Mouse (Mus musculus) natural killer cell, adult 2 months (primary cell): Measurements from ENCODE around the gene Iqgap1.

Source experiments
- DNase-seq, 2 experiments: peaks; one replicate each; pipeline ENCODE4 v3.0.0; 2022; ENCODE audit warnings: low spot score in 2 of 2

Gene Iqgap1

GRCm38 (mm10) chr7:80825843-80826403 is at the start of gene Iqgap1:
Iqgap1 (minus strand) TSS chr7:80825974.
- no peak for DNase-seq

GRCm38 (mm10) chr7:80873631-80874030 is 47.9 kb upstream of the Iqgap1 start:
- DNase-seq, result no peak

DNA sequence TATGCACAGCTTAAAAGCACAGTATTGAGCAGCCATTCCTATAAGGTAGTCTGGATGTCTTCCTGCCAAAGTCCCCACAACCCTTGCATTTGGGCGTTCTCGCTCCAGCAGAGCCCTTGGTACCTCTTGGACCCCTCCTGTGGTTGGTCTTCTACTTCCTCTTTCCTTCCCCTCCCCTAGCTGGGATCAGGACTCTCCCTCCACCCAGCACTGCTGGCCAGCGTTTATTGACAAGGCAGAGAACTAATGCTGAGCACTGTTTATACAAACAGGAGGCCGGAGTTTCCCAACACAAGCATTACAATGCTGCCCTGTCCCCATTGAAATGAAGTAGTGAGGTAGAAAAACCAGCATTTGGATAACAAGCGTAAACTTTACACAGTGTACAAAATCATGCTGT is 47.3 kb upstream of the Iqgap1 start:
- DNase-seq, result no peak

- no peak for DNase-seq
Observed at GRCm38 (mm10) chr7:80868686-80869085, 42.9 kb upstream of the Iqgap1 start.

DNA sequence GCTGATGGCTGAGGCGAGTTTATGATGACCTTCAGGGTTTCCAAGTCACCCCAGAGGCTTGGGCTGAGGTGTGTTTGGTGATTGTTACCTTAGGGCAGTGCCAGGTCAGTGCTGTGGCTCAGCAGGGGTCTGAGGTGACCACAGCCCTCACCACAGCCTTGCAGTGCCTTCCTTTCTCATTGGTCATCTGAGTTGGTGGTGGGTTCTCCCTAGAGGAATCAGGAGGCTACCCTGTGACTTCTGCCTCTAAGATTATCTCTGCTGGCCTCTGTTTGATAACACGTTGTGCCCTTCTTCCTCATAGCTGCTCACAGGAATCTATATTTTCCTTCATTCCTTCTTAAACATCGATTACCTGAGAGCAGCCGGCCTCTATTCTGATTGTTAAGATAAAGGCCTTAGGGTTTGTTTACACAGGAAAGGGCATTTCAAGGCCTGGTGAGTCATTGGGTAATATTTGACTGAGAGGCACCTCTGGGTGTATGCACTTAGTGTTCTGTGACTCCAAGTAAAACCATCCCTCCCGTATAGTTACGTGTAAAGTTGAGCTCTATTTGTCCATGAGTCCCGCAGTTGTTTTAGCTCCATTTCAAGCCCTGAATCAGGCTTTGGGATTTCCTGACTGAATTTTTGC is 40.9 kb upstream of the Iqgap1 start:
- peak in 1 of 2 experiments; percentile 35 for DNase-seq

GRCm38 (mm10) chr7:80865521-80865920 is 39.7 kb upstream of the Iqgap1 start:
- no peak for DNase-seq

DNA sequence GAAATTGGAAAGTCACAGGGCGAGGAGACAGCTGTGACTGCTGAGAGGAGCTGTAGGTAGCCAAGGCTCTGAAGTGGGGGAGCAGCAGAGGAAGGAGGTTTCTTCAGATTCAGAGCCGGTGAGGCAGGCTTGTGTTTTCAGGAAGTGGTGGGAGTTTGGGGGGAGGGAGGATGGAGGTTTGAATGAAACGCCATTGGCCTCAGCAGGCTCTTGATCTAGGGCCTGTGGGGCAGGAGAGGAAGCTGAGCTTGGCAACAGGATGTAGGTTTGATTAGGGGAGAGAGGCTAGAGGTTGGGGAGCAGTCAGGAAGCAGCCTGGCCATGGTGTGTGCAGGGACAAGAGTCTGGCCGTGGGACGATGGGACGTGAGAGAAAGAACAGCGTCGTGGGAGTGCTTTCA is 39.1 kb upstream of the Iqgap1 start:
- DNase-seq, result peak; percentile 67 to 69

GRCm38 (mm10) chr7:80864151-80864550 is 38.4 kb upstream of the Iqgap1 start:
- DNase-seq, result no peak

GRCm38 (mm10) chr7:80863520-80863919 is 37.7 kb upstream of the Iqgap1 start:
- no peak for DNase-seq

DNA sequence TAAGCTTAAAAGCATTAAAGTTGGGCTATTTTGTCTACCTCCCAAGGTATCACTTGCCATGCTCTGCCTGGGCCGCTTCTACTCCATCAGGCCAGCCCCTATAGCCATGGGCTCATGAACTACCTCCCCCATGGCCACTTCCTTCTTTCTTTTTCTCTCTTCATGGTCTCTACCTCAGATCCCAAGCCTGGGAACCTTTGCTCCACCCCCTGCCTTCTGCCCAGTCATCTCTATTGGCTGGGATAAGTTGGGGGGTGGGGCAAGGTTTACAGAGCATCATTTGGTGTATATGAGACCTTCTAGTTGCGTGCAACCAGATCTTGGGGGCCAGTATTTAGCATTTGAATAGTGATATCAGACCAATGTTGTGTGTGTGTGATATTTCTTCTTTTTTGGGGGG is 36.7 kb upstream of the Iqgap1 start:
- DNase-seq, result no peak

GRCm38 (mm10) chr7:80860729-80861274 is 35.0 kb upstream of the Iqgap1 start, which contains the start of gene Zscan2:
Zscan2 (plus strand) TSS chr7:80860920.
- peak; percentile 87 for DNase-seq

DNA sequence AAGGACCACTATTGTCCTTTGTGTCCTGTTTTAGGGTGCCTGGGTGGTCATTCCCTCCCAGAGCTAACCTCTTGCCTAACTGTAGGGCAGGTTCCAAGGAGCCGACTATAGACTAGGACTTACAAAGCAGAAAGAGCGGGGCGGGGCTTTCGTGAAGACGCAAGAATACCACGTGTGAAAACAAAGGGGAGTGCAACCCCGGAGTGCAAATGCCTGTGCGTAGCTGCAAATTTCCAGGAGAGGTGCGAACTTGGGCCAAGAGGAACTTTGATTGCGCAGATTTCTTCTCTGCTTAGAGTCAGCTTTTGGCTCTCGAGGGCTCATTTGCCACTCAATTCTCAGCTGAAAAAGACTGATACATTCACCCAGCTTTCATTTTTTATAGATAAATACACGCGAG is 34.5 kb upstream of the Iqgap1 start:
- peak; percentile 75 to 79 for DNase-seq

GRCm38 (mm10) chr7:80857181-80857580 is 31.4 kb upstream of the Iqgap1 start:
- peak; percentile 75 to 82 for DNase-seq

DNA sequence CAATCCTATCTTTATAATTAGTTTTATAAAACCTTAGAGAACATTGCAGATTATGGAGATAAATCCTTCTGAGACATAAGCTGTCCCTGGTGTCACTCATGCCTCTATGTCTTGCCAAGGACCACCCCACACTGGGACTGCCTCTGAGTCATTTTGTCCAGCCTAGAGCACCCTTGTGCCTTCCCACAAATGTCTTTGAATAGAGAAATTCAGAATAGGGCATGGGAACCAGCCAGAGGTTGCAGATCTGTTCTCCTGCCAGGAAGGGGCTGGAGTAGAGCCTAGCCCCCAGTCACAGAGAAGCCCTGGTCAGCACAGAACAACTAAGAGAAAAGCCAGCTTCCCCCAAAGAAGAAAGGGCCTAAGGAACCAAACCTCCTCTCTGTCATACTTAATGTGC is 29.5 kb upstream of the Iqgap1 start:
- DNase-seq, result no peak

DNA sequence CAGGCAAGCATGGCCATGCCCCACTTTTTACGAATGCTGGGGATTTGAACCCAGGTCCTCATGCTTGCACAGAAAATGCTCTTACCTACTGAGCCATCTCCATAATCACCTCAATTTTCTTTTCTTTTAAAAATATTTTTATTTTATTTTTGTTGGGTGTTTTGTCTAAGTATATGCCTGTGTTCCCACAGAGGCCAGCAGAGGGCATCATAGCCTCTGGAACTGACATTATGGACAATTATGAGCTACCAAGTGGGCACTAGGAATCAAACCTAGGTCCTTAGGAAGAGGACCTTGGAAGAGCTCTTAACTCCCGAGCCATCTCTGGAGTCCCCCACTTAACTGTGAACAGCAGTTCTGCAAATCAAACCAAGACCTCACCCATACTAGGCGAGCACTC is 27.4 kb upstream of the Iqgap1 start:
- no peak for DNase-seq

DNA sequence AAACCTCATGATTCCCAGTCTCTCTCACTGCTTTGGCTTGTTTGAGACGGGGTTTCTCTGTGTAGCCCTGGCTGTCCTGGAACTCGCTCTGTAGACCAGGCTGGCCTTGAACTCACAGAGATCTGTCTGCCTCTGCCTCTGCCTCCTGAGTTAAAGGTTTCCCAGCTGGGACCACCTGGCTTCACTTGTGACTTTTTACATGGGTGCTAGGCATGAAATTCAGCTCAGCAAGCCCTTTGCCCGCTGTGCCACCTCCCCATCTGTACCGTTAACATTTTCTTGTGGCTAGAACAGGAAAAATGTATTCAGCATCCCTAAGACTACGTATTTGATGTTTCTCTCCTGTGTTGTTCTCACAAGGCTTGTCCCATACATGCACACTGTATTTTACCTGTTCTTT is 24.7 kb upstream of the Iqgap1 start:
- no peak for DNase-seq

DNA sequence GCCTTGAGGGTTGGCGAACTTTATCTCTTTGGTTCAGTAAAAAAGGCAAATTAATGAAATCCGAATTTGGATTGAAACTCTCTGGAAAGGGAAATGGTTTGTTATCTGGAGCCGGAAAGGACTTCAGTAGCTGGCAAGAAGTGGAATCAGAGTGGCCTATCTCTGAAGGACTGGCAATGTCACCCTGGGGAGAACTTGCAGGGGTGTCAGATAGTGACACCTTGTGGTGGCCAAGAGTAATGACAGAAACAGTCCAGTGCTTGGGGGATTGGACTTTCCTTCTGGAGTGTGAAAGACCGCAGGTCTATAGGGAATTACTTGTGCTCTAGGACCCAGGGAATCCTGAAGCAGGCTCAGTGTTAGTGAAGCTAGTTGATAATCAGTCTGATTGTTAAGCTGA is 23.9 kb upstream of the Iqgap1 start:
- DNase-seq, result peak; percentile 44 to 51

DNA sequence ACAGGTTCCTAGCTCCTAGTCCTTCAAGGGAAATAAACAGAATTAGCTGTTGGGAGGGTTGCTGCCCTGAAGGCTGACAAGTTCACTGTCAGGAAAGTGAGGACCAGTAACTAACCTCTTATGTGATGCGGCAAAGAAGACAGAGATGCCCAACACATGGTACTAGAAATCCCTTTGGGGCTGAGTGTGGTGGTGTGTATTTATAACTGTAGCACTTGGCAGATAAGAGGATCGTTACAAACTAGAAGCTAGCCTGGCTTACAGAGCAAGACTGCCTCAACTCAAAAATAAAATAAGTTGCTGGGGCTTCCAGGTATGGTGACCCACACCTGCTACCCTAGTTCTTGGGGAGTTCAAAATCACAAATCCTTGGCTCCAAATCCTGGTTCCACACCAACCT is 23.5 kb upstream of the Iqgap1 start:
- no peak for DNase-seq

DNA sequence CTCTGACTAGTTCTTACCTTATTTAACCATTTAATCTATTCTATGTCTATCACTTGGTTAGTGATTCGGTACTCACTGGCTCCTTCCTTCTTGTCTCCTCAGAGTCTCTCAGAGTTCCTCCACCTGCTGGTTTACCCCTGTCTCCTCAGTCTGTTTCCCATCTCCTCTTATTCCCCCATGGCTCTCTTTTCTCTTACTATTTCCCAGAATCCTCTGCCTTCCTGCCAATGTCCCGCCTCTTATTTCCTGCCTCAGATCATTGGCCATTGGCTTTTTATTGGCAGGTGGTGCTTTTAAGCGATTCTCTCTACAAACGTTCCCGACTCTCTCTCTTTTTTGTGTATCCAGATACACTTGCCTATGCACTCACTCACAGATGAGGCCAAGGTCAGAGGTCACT is 20.9 kb upstream of the Iqgap1 start:
- DNase-seq, result no peak

DNA sequence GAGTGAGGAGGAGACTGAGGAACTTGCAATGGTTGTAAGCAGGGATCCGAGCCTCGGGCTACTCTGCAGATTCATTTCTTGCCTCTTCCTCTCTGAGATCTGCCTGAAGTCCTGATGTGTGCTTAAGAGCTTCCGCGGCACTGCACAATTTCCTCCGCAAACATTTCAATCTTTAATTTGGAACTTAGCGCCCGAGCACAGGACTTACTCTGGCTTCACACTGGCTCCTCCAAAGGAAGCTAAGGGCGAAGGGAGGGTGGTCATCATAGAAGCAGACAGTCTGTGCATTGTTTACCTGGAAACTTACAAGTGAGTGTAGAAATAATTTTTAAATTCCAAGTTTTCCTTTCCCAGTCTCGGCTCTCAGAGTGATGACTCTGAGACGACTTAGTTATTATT is 20.5 kb upstream of the Iqgap1 start:
- no peak for DNase-seq

GRCm38 (mm10) chr7:80845621-80846279 is 20.0 kb upstream of the Iqgap1 start:
- DNase-seq, result no peak

- DNase-seq, result no peak
Observed at GRCm38 (mm10) chr7:80844691-80845090, 18.9 kb upstream of the Iqgap1 start.
